Comparison of ENCODE assay signal across 8 mouse cellular contexts in genomic region chr1:43826628-43827001, GRCm38 (mm10). TPM values are rescaled to one million over a fixed set of nuclear protein-coding genes. Genes with fewer than 3 reads are reported as not detected.
DNase-seq lines count a peak whose midpoint lies in the region; ATAC-seq and TF ChIP-seq lines count a peak whose summit lies in the region.

No protein-coding gene starts in this region.

- no peak for TF ChIP-seq CTCF in heart, adult 2 months (IDR thresholded peaks at IDR 0.05)

- peak overlapping the region; percentile 78 for H3K9ac ChIP-seq in heart, adult 2 months (ENCODE audit: low read depth, low read length)
- H3K9ac ChIP-seq in ES-E14 (ENCODE audit: insufficient read depth, low read depth, low read length, poor library complexity, severe bottlenecking), result peak overlapping the region; percentile 91; the same call in 1 of the 2 replicates
- H3K9ac ChIP-seq in heart, embryonic 16.5 days (ENCODE audit: low read length), result peak overlapping the region; percentile 91

- TF ChIP-seq POLR2A in heart, adult 2 months (IDR thresholded peaks at IDR 0.05; ENCODE audit: insufficient read depth, low read depth, low read length), result no peak

- H3K36me3 ChIP-seq in heart, adult 2 months (ENCODE audit: control insufficient read depth, insufficient read depth, low read length), result no peaks in the 10 kb centered on the region
- H3K36me3 ChIP-seq in ES-E14 (ENCODE audit: control insufficient read depth, insufficient read depth, low read length, poor library complexity, severe bottlenecking), result no peaks in the 10 kb centered on the region
- H3K36me3 ChIP-seq in heart, embryonic 16.5 days (ENCODE audit: control insufficient read depth, insufficient read depth), result no peaks in the 10 kb centered on the region

- 3% methylated on average over 3 of the region's 3 CpGs for WGBS in heart, adult 2 months
- under 1% methylated on average over 3 of the region's 3 CpGs for WGBS in heart, embryonic 16.5 days

- H3K27ac ChIP-seq in heart, adult 2 months, result peak overlapping the region; percentile 72
- H3K27ac ChIP-seq in ES-E14 (ENCODE audit: insufficient read depth, low read depth, low read length, poor library complexity, severe bottlenecking), result no peak overlapping the region
- H3K27ac ChIP-seq in heart, embryonic 16.5 days (ENCODE audit: low read length), result peak overlapping the region; percentile 82; the same call in 1 of the 2 replicates

- no peak for DNase-seq in heart, adult 2 months
- no peak for DNase-seq in heart, adult 8-10 months (ENCODE audit: low spot score)
- no peak for DNase-seq in ES-E14 (ENCODE audit: low read depth, low spot score)
- peak; percentile 14 for DNase-seq in lung, postnatal 36 days
- DNase-seq in spleen, adult 18-20 months, result no peak
- DNase-seq in T-cell, adult 2 months (ENCODE audit: low spot score), result no peak
- DNase-seq in kidney, adult 8-10 months, result no peak

- intact Hi-C loops in heart, adult 2 months (cut with DNase I), result loop anchor here (2.0 to 10.0 kb wide), 3 partner anchors 106 to 972 kb away; partner anchors contain the start of genes Mrps9, Nck2 and Tpp2

- H3K9me3 ChIP-seq in ES-E14 (ENCODE audit: control insufficient read depth, insufficient read depth, low read depth, low read length), result no peaks in the 10 kb centered on the region
- no peaks in the 10 kb centered on the region for H3K9me3 ChIP-seq in heart, embryonic 16.5 days (replicated peaks; ENCODE audit: control insufficient read depth, low read length)

- no peak for TF ChIP-seq EP300 in heart, adult 2 months (IDR thresholded peaks at IDR 0.05; ENCODE audit: insufficient read depth, low read depth, low read length)

- peaks cover 1% of the 10 kb centered on the region; the same call in 1 of the 2 replicates for H3K4me1 ChIP-seq in heart, adult 2 months (ENCODE audit: control insufficient read depth, insufficient read depth, low read length)
- peaks cover 0 to 2% of the 10 kb centered on the region in 2 experiments; a peak in 1 of 4 replicates for H3K4me1 ChIP-seq in ES-E14 (ENCODE audit: control insufficient read depth in 2 of 2, insufficient read depth in 2 of 2, low read length in 2 of 2, poor library complexity in 1 of 2)
- H3K4me1 ChIP-seq in heart, embryonic 16.5 days (ENCODE audit: control insufficient read depth, insufficient read depth, low read length), result peaks cover 10% of the 10 kb centered on the region

- peak overlapping the region; percentile 99 for H3K4me2 ChIP-seq in heart, embryonic 16.5 days (ENCODE audit: low read depth, low read length)

- H3K27me3 ChIP-seq in heart, adult 2 months (ENCODE audit: control insufficient read depth, insufficient read depth, low read length), result no peaks in the 10 kb centered on the region
- no peaks in the 10 kb centered on the region for H3K27me3 ChIP-seq in heart, embryonic 16.5 days (ENCODE audit: control insufficient read depth, insufficient read depth, low read length)

- no peaks in the 10 kb centered on the region for H3K79me2 ChIP-seq in heart, adult 2 months (replicated peaks; ENCODE audit: control insufficient read depth, insufficient read depth, low read length)

- ATAC-seq in heart, embryonic 16.5 days (replicated peaks; ENCODE audit: extremely low read depth, insufficient read depth, low FRiP score), result no peak

- in situ Hi-C loops in ES-E14 (cut with MboI; ENCODE audit: low sequenced_read_pairs in 2 of 2, unreplicated experiment in 2 of 2), result no loop called here

- peak overlapping the region; percentile 98 for H3K4me3 ChIP-seq in heart, adult 2 months
- H3K4me3 ChIP-seq in ES-E14 (ENCODE audit: insufficient read depth in 1 of 2, low read depth in 1 of 2, low read length in 2 of 2, poor library complexity in 1 of 2, severe bottlenecking in 1 of 2), result peak overlapping the region; percentile 88 to 97
- peak overlapping the region; percentile 97 for H3K4me3 ChIP-seq in heart, embryonic 16.5 days (ENCODE audit: low read length)

TF ChIP-seq in ES-E14, 5 proteins besides CTCF, POLR2A, EP300 and RAD21:
- TF ChIP-seq ZC3H11A (IDR thresholded peaks at IDR 0.05; ENCODE audit: borderline replicate concordance, low read depth, low read length) (no peak), HCFC1 (IDR thresholded peaks at IDR 0.05; ENCODE audit: borderline replicate concordance, insufficient read depth, low read length) (no peak), MAFK (IDR thresholded peaks at IDR 0.05; ENCODE audit: insufficient read depth, low read depth, low read length) (no peak)

RNA-seq across cellular contexts. Expression of gene Uxs1, which starts 1.0 kb away (rescaled TPM):
- 10 to 100 TPM in 1 of 2 experiments, 1 to 10 TPM in 1; 10.0 to 10.9 TPM for total RNA-seq in heart, adult 2 months (2021)
- 5.5 and 7.3 TPM in 2 replicates for polyA plus RNA-seq in heart, adult 2 months (2012; rRNA removed)
- 10 to 100 TPM in 2 of 4 experiments, 1 to 10 TPM in 2; 8.0 to 11.8 (median 10.1) TPM for total RNA-seq in heart, adult 8-10 months (2022)
- total RNA-seq in ES-E14 (2012; rRNA removed), result 36.2 and 49.0 TPM in 2 replicates
- 10.5 and 11.0 TPM in 2 replicates for polyA plus RNA-seq in heart, embryonic 16.5 days (2015; fragmentation: Nextera tagmentation; extraction: Ambion mirVana)
